Mouse (Mus musculus) limb, embryonic 11.5 days (tissue): ENCODE measurements at regions not wholly inside any gene's neighbourhood (a gene's known extent, or its start where the extent isn't known, plus 50 kb on each side); places are given as distances from the start of the nearest gene placed in this dataset.

ENCODE experiments used
- ATAC-seq: fragments of 200-750 bp; cut with Nextera tagmentation; 2 replicates; pipeline ENCODE4 v1.8.0; 2017; ENCODE audit warnings: low read depth; ENCODE audit not compliant: insufficient number of reproducible peaks, low FRiP score, low TSS enrichment
- DNase-seq: peaks from one replicate; pipeline ENCODE4 v3.0.0-alpha.2; 2015; ENCODE audit warnings: low spot score
- H3K27ac ChIP-seq: fragments of 300-500 bp; sonication (generic); replicated peaks from 2 replicates; pipeline ENCODE4 v1.5.1; 2014; ENCODE audit warnings: low read depth, mild to moderate bottlenecking, low read length
- H3K27me3 ChIP-seq: fragments of 300-500 bp; sonication (generic); 2 replicates; pipeline ENCODE4 v1.6.1; 2014; ENCODE audit warnings: mild to moderate bottlenecking, low read length, mixed read lengths; ENCODE audit not compliant: control insufficient read depth, insufficient read depth
- H3K36me3 ChIP-seq: fragments of 300-500 bp; sonication (generic); 2 replicates; pipeline ENCODE4 v1.6.1; 2014; ENCODE audit warnings: mild to moderate bottlenecking, low read length, moderate library complexity, mixed read lengths; ENCODE audit not compliant: control insufficient read depth, insufficient read depth
- H3K4me1 ChIP-seq: fragments of 300-500 bp; sonication (generic); 2 replicates; pipeline ENCODE4 v1.6.1; 2014; ENCODE audit warnings: low read length, mixed read lengths; ENCODE audit not compliant: control insufficient read depth, insufficient read depth
- H3K4me2 ChIP-seq: fragments of 300-500 bp; sonication (generic); 2 replicates; pipeline ENCODE4 v1.6.1; 2014; ENCODE audit warnings: low read depth, mild to moderate bottlenecking, moderate library complexity; ENCODE audit not compliant: severe bottlenecking
- H3K4me3 ChIP-seq: fragments of 300-500 bp; sonication (generic); 2 replicates; pipeline ENCODE4 v1.5.1; 2014; ENCODE audit warnings: low read depth, low read length
- H3K9ac ChIP-seq: fragments of 300-500 bp; sonication (generic); 2 replicates; pipeline ENCODE4 v1.6.1; 2014; ENCODE audit warnings: mild to moderate bottlenecking, low read length
- H3K9me3 ChIP-seq: fragments of 300-500 bp; sonication (generic); 2 replicates; pipeline ENCODE4 v1.6.1; 2016; ENCODE audit warnings: low read length; ENCODE audit not compliant: control insufficient read depth
- WGBS: fragments of 180-500 bp; shearing (Covaris S2); extraction: QIAGEN DNeasy Blood & Tissue Kit; methylation state at CpG from one replicate; pipeline ENCODE4 v1.1.7; 2014; 5-methylcytosine and 5-hydroxymethylcytosine counted together

DNA sequence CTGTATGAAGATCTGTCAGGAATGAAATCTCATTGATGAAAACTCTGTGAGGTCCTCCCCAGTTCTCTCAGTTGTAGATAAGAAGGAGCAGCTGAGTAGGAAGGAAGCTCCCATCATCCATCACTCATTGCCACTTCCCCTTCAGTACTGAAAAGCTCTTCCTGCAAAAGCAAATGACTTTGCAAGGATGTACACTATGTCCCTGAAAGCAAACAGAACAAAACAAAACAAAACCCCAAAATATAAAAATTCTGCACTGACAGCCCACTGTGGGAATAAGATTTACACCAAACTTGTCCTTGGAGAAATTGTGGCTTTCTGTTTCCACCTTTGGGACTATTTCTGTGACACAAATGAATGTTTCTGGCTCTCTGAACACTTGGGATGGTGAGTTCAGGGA lies 59.8 kb upstream of the Il15 start:
- no peak overlapping the region for H3K9ac ChIP-seq
- no peak overlapping the region for H3K4me2 ChIP-seq
- ATAC-seq (no peak), DNase-seq (no peak)
- H3K27ac ChIP-seq = no peak overlapping the region
- H3K4me1 ChIP-seq = no peaks in the 10 kb centered on the region
- no peak overlapping the region for H3K4me3 ChIP-seq
- H3K27me3 ChIP-seq = no peaks in the 10 kb centered on the region
- H3K36me3 ChIP-seq = no peaks in the 10 kb centered on the region
- H3K9me3 ChIP-seq = no peaks in the 10 kb centered on the region

DNA sequence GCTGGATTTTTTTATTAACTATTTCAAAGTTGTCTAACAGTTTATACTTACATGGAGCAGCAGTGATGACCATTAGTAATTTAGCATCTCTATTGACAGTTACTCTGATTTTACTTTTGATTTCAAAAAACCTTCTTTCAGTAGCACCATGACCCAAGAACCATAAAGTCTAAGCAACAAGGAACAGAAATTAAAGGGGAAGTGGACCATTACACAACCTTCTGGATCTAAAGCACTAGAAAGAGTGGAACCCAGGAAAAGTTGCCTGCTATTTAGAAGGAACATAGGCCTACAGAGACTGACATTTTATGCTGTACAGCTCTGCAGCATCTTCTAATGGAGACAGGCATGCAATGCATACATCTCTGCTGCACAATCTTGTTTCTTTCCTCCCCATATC lies 56.0 kb upstream of the Il15 start:
- Histone ChIP-seq H3K27ac (no peak overlapping the region), H3K4me1 (no peaks in the 10 kb centered on the region), H3K4me3 (no peak overlapping the region), H3K9me3 (no peaks in the 10 kb centered on the region), H3K9ac (no peak overlapping the region), H3K36me3 (no peaks in the 10 kb centered on the region), H3K4me2 (no peak overlapping the region), H3K27me3 (no peaks in the 10 kb centered on the region)
- no peak for ATAC-seq
- DNase-seq = no peak

DNA sequence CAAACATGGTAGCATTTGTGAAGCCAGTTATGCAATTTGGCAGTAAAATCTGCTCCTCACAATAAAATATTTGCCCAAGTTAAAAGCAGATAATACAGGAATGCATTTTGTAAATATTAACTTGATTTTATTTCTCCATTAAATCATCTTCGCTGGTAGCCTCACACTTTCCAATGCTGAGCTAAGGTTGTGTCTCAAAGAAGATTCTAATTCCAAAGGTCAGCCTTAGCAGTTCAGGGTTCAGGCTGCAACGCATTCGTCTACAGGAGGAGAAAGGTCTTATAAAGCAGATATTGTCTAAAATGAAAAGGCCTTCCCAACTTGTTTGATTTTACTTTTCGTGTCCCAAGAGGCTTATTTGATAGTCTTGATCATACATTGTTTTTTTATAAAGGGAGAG lies 51.0 kb upstream of the Il15 start:
- DNase-seq = no peak
- H3K27me3 ChIP-seq = no peaks in the 10 kb centered on the region
- 87% methylated on average over 4 of the region's 4 CpGs for WGBS
- no peaks in the 10 kb centered on the region for H3K36me3 ChIP-seq
- ATAC-seq = no peak
- no peak overlapping the region for H3K4me3 ChIP-seq
- no peak overlapping the region for H3K9ac ChIP-seq
- no peaks in the 10 kb centered on the region for H3K9me3 ChIP-seq
- no peak overlapping the region for H3K27ac ChIP-seq
- H3K4me1 ChIP-seq = no peaks in the 10 kb centered on the region
- H3K4me2 ChIP-seq = no peak overlapping the region
